18 mouse cellular contexts compared by ENCODE assay signal in the genomic region with DNA sequence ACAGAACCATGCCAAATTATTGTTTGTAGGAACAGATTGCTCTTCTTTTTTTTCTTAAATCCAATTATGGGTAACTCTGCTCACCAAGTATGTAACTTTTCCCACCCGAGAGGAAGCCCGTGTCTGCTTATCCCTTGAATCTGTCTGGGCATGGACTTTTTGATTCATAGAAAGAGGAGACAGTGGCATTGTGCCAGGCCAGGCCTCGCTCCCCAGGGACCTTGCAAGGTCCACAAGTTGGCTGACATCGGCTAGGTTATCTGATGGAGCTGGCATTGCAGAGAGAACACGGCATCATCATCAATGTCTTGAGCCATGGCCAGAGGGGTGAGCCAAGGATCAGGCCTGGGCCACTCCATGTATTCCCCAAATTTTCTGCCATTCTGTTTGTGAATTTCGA. TPM values are rescaled to one million over a fixed set of nuclear protein-coding genes. Genes with fewer than 3 reads are reported as not detected.
"Had no signal": no experiment of that assay in that cellular context is flagged by ENCODE, and none has a peak within 500 bp of the region (broad histone marks: within the 10 kb centered on the region; RNA-seq: fewer than 3 reads in every experiment).

No protein-coding gene starts in this region.

- H3K36me3 ChIP-seq: limb, embryonic 10.5 days; liver, embryonic 13.5 days; lung, embryonic 15.5 days; midbrain, embryonic 13.5 days; neural tube, embryonic 15.5 days had no signal

- H3K4me3 ChIP-seq: layer of hippocampus, adult 2 months; limb, embryonic 10.5 days; liver, embryonic 13.5 days; lung, embryonic 15.5 days; megakaryocyte, embryonic 14.5 days; midbrain, embryonic 13.5 days; myocyte; neural tube, embryonic 15.5 days had no signal

- H3K9ac ChIP-seq: liver, embryonic 13.5 days; liver, postnatal 0 days; lung, embryonic 15.5 days; midbrain, embryonic 13.5 days; neural tube, embryonic 15.5 days had no signal

- DNase-seq: kidney, adult 8-10 months; kidney, postnatal 4 days; liver, embryonic 13.5 days; liver, postnatal 0 days; lung, postnatal 14 days; right cerebral cortex, adult 18-20 months; right cerebral cortex, postnatal 25 days; thymus, adult 18-20 months; thymus, postnatal 14 days had no signal

- H3K4me2 ChIP-seq: liver, embryonic 13.5 days; lung, embryonic 15.5 days; midbrain, embryonic 13.5 days; neural tube, embryonic 15.5 days had no signal

- H3K9me3 ChIP-seq: limb, embryonic 10.5 days; lung, embryonic 15.5 days; midbrain, embryonic 13.5 days; neural tube, embryonic 15.5 days had no signal

- H3K27ac ChIP-seq: kidney, postnatal 0 days; layer of hippocampus, adult 2 months; limb, embryonic 10.5 days; liver, embryonic 13.5 days; lung, embryonic 15.5 days; macrophage; midbrain, embryonic 13.5 days; neural tube, embryonic 15.5 days had no signal

- H3K4me1 ChIP-seq: liver, embryonic 13.5 days; lung, embryonic 15.5 days; megakaryocyte, embryonic 14.5 days; midbrain, embryonic 13.5 days had no signal

- ATAC-seq: liver, postnatal 0 days; midbrain, embryonic 13.5 days had no signal

- H3K27me3 ChIP-seq: liver, embryonic 13.5 days; lung, embryonic 15.5 days; megakaryocyte, embryonic 14.5 days; midbrain, embryonic 13.5 days; neural tube, embryonic 15.5 days had no signal

RNA-seq across cellular contexts. Expression of a gene that starts 56.0 kb away (rescaled TPM):
- polyA plus RNA-seq: liver, postnatal 0 days; macrophage had no signal
